Mouse (Mus musculus) urinary bladder, postnatal 14 days (tissue): ENCODE data around the gene Gtf2e1.

Experiments used
- DNase-seq: peaks from one replicate; pipeline ENCODE4 v3.0.0; 2021; ENCODE audit warnings: low spot score

Gtf2e1 gene

DNA sequence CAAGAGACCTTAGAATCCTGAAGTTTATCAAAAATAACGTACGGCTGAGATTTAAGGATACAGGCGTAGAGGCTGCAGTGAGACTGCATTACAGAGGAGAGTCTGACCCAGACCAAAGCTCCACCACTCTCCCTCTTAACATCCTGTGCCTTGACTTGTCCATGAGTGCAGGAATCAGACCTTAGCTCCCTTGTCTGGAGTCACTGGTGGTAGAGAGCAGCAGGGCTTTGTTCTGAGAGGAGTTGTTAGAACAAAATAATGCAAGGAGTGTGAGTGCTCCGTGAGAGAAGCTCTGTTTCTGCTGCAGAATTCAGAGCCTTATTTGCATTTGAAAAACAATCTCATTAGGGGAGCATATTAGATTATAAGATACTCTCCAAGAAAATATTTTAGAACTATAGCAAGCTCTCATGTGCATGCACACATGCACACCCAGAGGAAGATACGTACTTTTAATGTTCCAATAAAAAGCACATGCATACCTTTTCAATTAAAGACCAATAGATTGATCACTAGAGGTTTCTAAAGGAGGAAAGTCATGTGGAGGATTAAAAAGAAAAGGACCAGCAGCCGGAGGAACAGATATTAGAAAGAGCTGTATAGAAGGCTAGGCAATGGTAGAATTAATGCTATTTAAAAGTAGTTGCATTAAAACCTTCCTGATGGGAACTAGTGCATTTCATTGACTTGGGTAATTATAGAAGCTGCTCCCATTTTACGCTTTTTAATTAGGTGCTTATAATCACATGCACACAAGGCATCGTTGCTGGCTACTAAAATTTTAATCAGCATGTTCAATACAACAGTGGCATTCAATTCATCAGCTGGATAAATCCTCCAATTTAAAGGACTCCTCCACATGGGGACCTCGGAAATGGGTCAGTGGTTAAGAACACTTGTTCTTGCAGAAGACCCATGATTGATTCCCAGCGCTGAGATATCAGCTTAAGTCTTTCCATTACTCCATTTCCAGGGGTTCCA lies 61.0 kb downstream of the Gtf2e1 start:
- no peak for DNase-seq

DNA sequence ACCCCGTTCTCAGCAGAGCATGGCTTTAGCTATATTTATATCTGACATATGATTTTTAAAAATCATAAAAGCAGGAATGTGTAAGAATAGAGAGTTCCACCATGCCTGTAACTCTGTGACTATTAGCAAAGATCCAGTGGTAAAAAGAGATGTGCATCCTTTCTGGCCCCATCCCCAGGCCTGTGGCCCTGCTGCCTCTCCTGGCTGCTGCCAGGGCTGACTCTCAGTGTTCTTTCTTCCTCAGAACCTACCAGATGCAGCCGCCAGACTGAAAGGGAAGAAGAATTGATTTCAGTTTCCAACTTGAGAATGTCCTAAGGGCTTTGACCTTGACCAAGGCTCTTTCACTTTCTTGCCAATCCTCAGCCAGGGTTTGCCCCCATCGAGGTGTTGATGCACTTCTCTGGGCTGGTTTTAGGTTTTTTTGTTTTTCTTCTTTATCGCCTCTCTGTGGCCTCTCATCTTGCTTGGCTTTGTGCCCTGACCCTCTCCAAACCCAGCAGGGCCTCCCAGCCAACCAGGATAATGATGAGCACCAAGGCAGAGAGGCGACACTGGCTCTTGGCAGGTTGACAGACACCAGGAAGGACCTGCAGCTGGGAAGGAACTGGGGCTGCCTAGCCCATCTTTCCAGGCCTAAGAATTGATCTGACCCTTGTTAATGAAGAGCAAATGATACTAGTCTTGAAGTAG lies 66.8 kb downstream of the Gtf2e1 start:
- no peak for DNase-seq

DNA sequence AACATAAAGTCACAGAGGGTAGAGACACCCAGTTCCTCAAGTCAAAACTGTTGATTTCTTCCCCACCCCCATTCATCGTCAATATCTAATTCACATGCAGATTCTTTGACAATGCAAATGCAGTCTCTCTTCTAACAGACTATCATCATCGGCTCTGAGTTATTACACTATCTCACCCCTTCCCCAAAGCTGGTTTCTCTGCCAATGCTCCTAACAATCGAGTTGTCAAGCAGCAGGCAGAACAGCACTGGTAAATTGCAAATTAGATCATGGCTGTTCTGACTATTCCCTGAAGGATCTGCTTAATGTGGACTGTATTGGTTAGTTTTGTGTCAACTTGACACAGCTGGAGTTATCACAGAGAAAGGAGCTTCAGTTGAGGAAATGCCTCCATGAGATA lies 70.0 kb downstream of the Gtf2e1 start:
- no peak for DNase-seq

DNA sequence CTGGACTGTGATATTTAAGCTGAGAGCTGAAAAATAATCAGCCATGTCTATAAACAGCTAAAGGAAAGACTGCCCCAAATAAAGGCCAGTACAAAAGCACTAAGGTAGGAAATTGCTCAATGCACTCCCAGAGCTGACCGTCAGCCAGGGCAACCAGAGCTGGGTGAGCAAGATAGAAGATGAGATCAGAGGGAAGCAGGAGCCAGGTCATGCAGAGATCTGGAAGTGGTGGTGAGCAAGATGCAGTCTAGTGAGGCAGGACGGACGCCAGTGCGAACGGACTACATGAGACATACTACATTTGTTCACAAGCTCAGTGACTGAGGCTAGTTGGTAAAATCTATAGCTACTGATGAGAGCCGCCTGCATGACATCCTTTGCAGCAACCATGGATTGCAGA lies 75.6 kb downstream of the Gtf2e1 start:
- DNase-seq = no peak

DNA sequence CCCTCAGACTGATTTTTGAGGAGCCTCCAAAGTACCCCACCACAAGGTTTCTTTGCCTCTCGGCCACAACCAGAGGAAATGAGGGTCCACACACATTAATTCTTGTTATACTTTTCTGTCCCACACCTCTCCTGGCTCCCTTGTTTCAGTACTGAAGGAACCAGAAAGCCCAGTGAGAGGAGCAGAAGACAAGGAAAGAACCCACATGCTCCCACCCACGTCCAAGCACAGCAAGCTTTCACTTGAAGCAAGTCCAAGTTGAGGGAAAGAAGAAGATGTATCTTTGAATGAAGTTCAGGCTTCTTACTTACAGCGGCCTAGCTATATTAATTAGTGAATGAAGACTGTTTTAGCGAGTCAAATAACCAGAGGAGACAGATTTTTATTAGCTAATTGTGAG lies 76.7 kb downstream of the Gtf2e1 start:
- DNase-seq = no peak

DNA sequence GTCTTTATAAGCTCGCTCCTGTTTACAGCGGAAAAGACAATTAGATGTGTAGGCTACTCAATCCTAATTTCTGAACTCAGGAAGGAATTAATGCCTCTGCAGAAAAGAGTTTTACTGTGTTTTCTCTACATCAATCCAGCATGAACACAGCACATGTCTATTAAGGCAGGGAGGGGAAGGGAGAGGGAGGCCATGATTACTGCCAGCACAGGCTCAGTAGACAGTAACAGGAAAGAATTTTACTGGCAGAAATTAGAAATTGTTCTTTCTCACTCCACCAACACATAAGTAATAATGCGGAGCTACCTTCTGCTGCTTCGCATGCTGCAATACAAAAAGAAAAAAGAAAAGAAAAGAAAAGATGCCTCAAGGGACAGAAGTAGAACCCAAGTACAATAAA lies 78.0 kb downstream of the Gtf2e1 start:
- no peak for DNase-seq
